Mouse (Mus musculus) heart, adult 2 months (tissue): ENCODE data around the gene Pstpip1.

ENCODE experiments used
- CTCF ChIP-seq: fragments of 200-600 bp; IDR thresholded peaks from 2 replicates; pipeline ENCODE4 v1.8.1; 2022; ENCODE audit warnings: antibody characterized with exemption, mild to moderate bottlenecking, moderate library complexity
- EP300 ChIP-seq: fragments of 200-500 bp; IDR thresholded peaks from 2 replicates; pipeline ENCODE4 v1.6.1; 2011; ENCODE audit warnings: low read depth, low read length, control low read depth; ENCODE audit not compliant: insufficient read depth
- POLR2A ChIP-seq: fragments of 200-500 bp; IDR thresholded peaks from 2 replicates; pipeline ENCODE4 v1.6.1; 2011; ENCODE audit warnings: mild to moderate bottlenecking, low read depth, low read length, control low read depth; ENCODE audit not compliant: insufficient read depth

GRCm38 (mm10) chr9:56053796-56054195 is 36.0 kb upstream of the Pstpip1 start:
- TF ChIP-seq CTCF: no peak
- TF ChIP-seq POLR2A: no peak
- TF ChIP-seq EP300: no peak
